Mouse (Mus musculus) embryonic facial prominence, embryonic 14.5 days (tissue): ENCODE results near the gene Cisd1. TPM values are rescaled to one million over a fixed set of nuclear protein-coding genes. Genes with fewer than 3 reads are reported as not detected.

Source experiments
- ATAC-seq: fragments of 200-750 bp; cut with Nextera tagmentation; 2 replicates; pipeline ENCODE4 v1.8.0; 2017; ENCODE audit warnings: low read depth, moderate number of reproducible peaks, moderate TSS enrichment
- DNase-seq: peaks from one replicate; pipeline ENCODE4 v3.0.0-alpha.2; 2015; ENCODE audit warnings: low spot score
- H3K27ac ChIP-seq: fragments of 300-500 bp; sonication (generic); replicated peaks from 2 replicates; pipeline ENCODE4 v1.5.1; 2014; ENCODE audit warnings: low read depth, mild to moderate bottlenecking, low read length, moderate library complexity
- H3K27me3 ChIP-seq: fragments of 300-500 bp; sonication (generic); replicated peaks from 2 replicates; pipeline ENCODE4 v1.6.1; 2014; ENCODE audit warnings: low read length; ENCODE audit not compliant: control insufficient read depth, insufficient read depth
- H3K36me3 ChIP-seq: fragments of 300-500 bp; sonication (generic); 2 replicates; pipeline ENCODE4 v1.6.1; 2014; ENCODE audit warnings: low read length, mixed read lengths; ENCODE audit not compliant: control insufficient read depth, insufficient read depth
- H3K4me1 ChIP-seq: fragments of 300-500 bp; sonication (generic); 2 replicates; pipeline ENCODE4 v1.6.1; 2014; ENCODE audit warnings: antibody characterized with exemption, low read length; ENCODE audit not compliant: control insufficient read depth, insufficient read depth
- H3K4me2 ChIP-seq: fragments of 300-500 bp; sonication (generic); 2 replicates; pipeline ENCODE4 v1.6.1; 2014; ENCODE audit warnings: low read depth, mild to moderate bottlenecking, low read length, moderate library complexity, mixed read lengths
- H3K4me3 ChIP-seq: fragments of 300-500 bp; sonication (generic); 2 replicates; pipeline ENCODE4 v1.5.1; 2014; ENCODE audit warnings: low read depth, mild to moderate bottlenecking, low read length
- H3K9ac ChIP-seq: fragments of 300-500 bp; sonication (generic); 2 replicates; pipeline ENCODE4 v1.6.1; 2014; ENCODE audit warnings: low read depth, mild to moderate bottlenecking, low read length, moderate library complexity, mixed read lengths
- H3K9me3 ChIP-seq: fragments of 300-500 bp; sonication (generic); 2 replicates; pipeline ENCODE4 v1.6.1; 2016; ENCODE audit warnings: low read length; ENCODE audit not compliant: control insufficient read depth
- WGBS: fragments of 180-500 bp; shearing (Covaris S2); extraction: QIAGEN DNeasy Blood & Tissue Kit; methylation state at CpG from one replicate; pipeline ENCODE4 v1.1.7; 2014; 5-methylcytosine and 5-hydroxymethylcytosine counted together
- polyA plus RNA-seq: library from polyadenylated mRNA; unstranded; fragments of >200 nt; fragmentation: Nextera tagmentation; extraction: Ambion mirVana; gene quantifications from 2 replicates; pipeline ENCODE4 v1.2.1, GENCODE M21; 2014

Gene Cisd1
- polyA plus RNA-seq, 1 experiment from 2014 or later = 99.6 TPM

DNA sequence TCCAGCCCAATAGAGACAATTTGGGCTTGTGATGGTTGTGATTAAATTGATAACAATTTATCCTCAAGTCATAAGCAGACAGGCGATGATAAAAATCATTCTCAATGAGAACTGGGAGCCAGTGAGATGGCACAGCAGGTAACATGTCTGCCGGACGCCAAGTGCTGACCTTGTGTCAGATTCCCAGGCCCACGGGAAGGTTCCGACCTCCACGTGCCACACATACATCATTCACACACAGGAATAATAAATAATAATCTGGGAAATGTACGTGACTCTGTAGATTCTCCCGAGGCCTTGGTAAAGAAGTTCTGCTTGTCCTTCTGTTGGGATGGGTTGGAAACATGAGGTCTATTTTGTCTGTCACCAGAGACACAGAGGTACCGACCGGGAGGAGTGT, 17.4 kb downstream of the Cisd1 start:
- Histone ChIP-seq H3K9me3 (no peaks in the 10 kb centered on the region), H3K27ac (no peak overlapping the region), H3K9ac (no peak overlapping the region), H3K4me1 (no peaks in the 10 kb centered on the region), H3K27me3 (no peaks in the 10 kb centered on the region), H3K4me2 (no peak overlapping the region), H3K4me3 (no peak overlapping the region), H3K36me3 (peaks cover 27% of the 10 kb centered on the region)
- no peak for ATAC-seq
- WGBS = 83% methylated on average over 10 of the region's 10 CpGs
- DNase-seq = no peak

DNA sequence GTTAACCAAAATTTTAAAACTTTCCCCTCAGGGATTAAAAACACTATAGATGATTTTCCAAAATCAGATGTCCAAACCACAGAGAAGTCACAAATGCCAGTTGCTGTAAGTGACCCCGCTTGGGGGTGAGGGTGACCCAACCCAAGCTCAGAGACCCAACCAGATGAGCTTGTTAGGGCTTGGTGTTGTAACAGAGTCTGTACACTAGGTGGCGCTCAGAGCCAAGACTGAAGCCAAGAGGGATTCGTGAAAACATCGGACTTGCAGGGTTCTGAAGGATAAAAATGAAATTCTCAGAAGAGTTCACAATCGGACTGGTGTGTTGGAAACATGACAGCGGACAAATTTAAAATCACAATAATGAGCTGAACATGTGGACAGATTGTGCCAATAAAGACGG, 18.0 kb downstream of the Cisd1 start:
- Histone ChIP-seq H3K27me3 (no peaks in the 10 kb centered on the region), H3K27ac (no peak overlapping the region), H3K9me3 (no peaks in the 10 kb centered on the region), H3K4me1 (no peaks in the 10 kb centered on the region), H3K36me3 (peaks cover 27% of the 10 kb centered on the region), H3K9ac (no peak overlapping the region), H3K4me3 (no peak overlapping the region), H3K4me2 (no peak overlapping the region)
- ATAC-seq = peak; percentile 55; the same call in 1 of the 2 replicates
- WGBS = 12% methylated on average over 7 of the region's 7 CpGs
- peak; percentile 77 for DNase-seq

DNA sequence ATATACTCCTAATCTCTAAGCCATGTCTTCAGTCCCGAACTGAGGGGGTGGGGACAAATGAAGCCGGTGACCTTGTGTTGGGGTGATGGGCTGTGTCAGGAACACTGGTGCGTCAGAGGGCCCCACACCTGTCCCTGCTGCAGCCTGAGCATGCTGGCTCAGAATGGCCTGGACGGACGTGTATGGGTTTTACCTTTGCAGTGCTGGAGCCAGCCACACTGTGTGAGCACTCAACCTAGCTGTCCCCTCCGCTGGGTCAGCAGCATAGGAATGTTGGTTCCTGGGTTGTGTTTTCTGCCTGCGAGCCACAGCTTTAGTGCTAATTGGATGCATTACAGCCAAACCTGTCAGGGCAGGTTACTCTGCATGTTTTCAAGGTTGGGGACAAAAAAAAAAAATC, 18.6 kb downstream of the Cisd1 start:
- DNase-seq = no peak
- no peak overlapping the region for H3K9ac ChIP-seq
- WGBS = 64% methylated on average over 7 of the region's 7 CpGs

DNA sequence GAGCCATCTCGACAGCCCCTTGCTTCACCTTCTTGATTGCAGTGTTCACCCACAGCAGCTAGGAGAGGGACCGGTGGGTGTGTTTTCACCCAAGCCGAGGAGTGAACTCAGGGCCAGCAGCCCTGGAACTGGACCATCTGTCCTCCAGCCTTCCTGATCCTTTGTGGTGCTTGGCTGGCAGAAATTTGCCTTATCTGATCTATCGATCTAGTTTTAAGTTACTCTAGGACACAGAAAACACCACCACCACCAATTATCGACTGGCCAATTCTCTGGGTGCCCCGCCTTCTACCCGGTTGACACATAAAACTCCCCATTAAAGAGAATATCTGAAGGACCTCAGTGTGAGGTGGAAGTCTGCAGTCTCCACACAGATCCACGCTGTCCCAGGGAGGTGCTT, 21.1 kb downstream of the Cisd1 start:
- Histone ChIP-seq H3K4me3 (no peak overlapping the region), H3K9ac (no peak overlapping the region), H3K27me3 (no peaks in the 10 kb centered on the region), H3K36me3 (no peaks in the 10 kb centered on the region), H3K4me2 (no peak overlapping the region), H3K27ac (no peak overlapping the region), H3K9me3 (no peaks in the 10 kb centered on the region), H3K4me1 (no peaks in the 10 kb centered on the region)
- ATAC-seq (no peak), DNase-seq (no peak)
- 83% methylated on average over 8 of the region's 8 CpGs for WGBS

More for the DNA sequence above, 18.6 kb downstream of the Cisd1 start:
- H3K4me1 ChIP-seq = no peaks in the 10 kb centered on the region
- no peak overlapping the region for H3K27ac ChIP-seq
- H3K36me3 ChIP-seq = peaks cover 23% of the 10 kb centered on the region
- no peak overlapping the region for H3K4me3 ChIP-seq
- no peak overlapping the region for H3K4me2 ChIP-seq
- H3K27me3 ChIP-seq = no peaks in the 10 kb centered on the region
- ATAC-seq = no peak
- no peaks in the 10 kb centered on the region for H3K9me3 ChIP-seq

DNA sequence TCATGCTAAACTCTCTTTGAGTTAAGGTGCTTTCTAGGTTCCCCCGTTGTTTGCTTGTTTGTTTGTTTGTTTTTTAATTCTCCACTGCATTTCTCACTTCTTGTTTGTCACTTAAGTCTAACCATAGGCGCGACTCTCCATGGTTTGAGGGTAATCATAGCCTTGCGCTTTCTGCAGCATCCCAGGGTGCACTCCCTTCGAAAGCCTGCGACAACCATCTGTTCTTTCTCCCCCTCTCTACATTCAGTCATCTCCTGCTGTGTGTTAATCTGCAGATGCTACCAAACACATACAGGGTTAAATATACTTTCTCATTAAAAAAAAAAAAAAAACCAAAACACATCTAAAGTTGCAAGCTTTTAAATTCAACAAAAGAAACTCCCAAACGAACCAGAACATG, 28.3 kb downstream of the Cisd1 start:
- ATAC-seq = no peak
- WGBS = 67% methylated on average over 7 of the region's 7 CpGs
- H3K4me3 ChIP-seq = no peak overlapping the region
- no peak overlapping the region for H3K27ac ChIP-seq
- no peaks in the 10 kb centered on the region for H3K36me3 ChIP-seq
- no peaks in the 10 kb centered on the region for H3K27me3 ChIP-seq
- no peak overlapping the region for H3K4me2 ChIP-seq
- no peak for DNase-seq
- no peak overlapping the region for H3K9ac ChIP-seq
- H3K4me1 ChIP-seq = no peaks in the 10 kb centered on the region
- no peaks in the 10 kb centered on the region for H3K9me3 ChIP-seq

DNA sequence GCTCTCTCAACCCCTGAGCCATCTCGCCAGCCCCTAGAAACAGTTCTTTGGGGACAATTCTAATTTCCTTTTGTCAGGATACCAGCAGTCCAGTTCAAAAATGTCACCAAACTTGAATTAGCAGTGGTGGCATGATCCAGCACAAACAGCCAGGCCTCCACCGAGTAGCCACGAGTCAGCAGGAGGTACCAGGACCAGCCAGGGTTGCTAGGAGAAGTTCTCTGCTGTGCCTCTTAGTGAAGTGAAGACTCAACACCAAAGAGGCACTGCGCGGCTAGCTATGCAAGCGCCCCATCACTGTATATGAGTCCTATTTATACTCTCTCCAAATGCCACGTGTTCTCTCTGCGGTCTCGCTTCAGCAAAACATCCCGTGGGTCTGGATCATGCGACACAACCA, 28.7 kb downstream of the Cisd1 start:
- no peak overlapping the region for H3K27ac ChIP-seq
- no peak for ATAC-seq
- H3K27me3 ChIP-seq = no peaks in the 10 kb centered on the region
- WGBS = 80% methylated on average over 11 of the region's 11 CpGs
- H3K9me3 ChIP-seq = no peaks in the 10 kb centered on the region
- no peak overlapping the region for H3K4me2 ChIP-seq
- no peak for DNase-seq
- no peaks in the 10 kb centered on the region for H3K36me3 ChIP-seq
- no peak overlapping the region for H3K4me3 ChIP-seq
- no peaks in the 10 kb centered on the region for H3K4me1 ChIP-seq
- no peak overlapping the region for H3K9ac ChIP-seq

DNA sequence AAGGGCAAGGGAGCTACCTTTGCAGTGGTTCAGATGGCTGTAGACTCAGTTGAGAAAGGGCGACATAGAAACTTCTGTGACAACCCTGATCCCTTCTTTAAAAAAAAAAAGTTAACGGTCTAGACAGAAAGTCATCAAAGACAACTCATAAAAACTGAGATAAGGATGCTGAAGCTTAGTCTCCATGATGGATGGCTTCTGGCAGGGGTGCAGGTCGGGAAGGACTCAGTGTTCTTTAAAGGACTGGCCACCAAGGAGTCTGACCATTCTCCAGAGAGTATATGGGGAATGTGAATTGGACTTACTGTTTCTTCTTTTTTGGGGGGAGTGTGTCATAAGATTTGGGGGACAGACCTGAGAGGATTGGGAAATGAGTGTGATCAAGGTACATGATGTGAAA, 30.2 kb downstream of the Cisd1 start:
- Histone ChIP-seq H3K4me1 (no peaks in the 10 kb centered on the region), H3K9me3 (no peaks in the 10 kb centered on the region), H3K9ac (no peak overlapping the region), H3K27me3 (no peaks in the 10 kb centered on the region), H3K4me3 (no peak overlapping the region), H3K36me3 (no peaks in the 10 kb centered on the region), H3K27ac (no peak overlapping the region), H3K4me2 (no peak overlapping the region)
- ATAC-seq = no peak
- DNase-seq = no peak
- 80% methylated on average over 3 of the region's 3 CpGs for WGBS

DNA sequence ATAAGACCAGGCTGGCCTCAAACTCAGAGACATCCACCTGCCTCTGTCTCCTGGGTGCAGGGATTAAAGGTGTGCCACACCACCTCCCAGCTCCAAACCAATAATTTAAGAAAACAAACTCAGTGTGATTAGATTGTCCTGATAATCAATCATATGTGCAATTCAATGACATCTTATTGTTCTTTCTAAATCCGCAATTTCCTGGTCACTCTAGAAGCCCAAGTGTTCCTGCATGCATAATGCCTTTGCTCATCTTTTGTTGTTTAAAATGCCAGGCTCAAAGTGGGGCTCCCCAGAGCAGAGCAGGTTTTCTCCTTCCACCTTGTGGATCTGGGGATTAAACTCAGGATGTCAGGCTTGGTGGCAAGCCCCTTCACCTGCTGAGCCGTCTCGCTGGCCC, 34.5 kb downstream of the Cisd1 start:
- Histone ChIP-seq H3K4me3 (no peak overlapping the region), H3K9ac (no peak overlapping the region), H3K9me3 (no peaks in the 10 kb centered on the region), H3K36me3 (no peaks in the 10 kb centered on the region), H3K4me2 (no peak overlapping the region), H3K27me3 (no peaks in the 10 kb centered on the region), H3K27ac (no peak overlapping the region), H3K4me1 (no peaks in the 10 kb centered on the region)
- DNase-seq = no peak
- 66% methylated on average over 3 of the region's 3 CpGs for WGBS
- no peak for ATAC-seq

DNA sequence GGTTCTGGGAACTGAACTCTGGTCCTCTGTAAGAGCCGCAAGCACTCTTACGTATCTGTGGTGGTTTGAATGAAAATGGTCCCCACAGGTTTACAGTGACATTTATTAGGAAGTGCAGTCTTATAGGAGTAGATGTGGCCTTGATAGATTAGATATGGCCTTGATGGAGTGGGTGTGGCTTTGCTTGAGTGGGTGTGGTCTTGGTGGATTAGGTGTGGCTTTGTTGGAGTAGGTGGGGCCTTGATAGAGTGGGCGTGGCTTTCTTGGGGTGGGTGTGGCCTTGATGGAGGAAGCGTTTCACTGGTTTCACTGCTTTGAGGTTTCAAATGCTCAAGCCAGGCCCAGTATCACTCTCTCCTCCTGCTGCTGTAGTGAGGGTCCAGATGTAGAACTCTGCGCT, 36.6 kb downstream of the Cisd1 start:
- ATAC-seq = no peak
- Histone ChIP-seq H3K4me2 (no peak overlapping the region), H3K9me3 (no peaks in the 10 kb centered on the region), H3K27me3 (no peaks in the 10 kb centered on the region), H3K4me1 (no peaks in the 10 kb centered on the region), H3K9ac (no peak overlapping the region), H3K27ac (no peak overlapping the region), H3K36me3 (no peaks in the 10 kb centered on the region), H3K4me3 (no peak overlapping the region)
- 95% methylated on average over 5 of the region's 5 CpGs for WGBS
- DNase-seq = no peak
